Mouse (Mus musculus): ENCODE measurements around the gene Tmem191c. TPM values are rescaled to one million over a fixed set of nuclear protein-coding genes. Genes with fewer than 3 reads are reported as not detected.

The Tmem191c gene
- polyA plus RNA-seq, 1 experiment from 2014 or later = 3.9 TPM

DNA sequence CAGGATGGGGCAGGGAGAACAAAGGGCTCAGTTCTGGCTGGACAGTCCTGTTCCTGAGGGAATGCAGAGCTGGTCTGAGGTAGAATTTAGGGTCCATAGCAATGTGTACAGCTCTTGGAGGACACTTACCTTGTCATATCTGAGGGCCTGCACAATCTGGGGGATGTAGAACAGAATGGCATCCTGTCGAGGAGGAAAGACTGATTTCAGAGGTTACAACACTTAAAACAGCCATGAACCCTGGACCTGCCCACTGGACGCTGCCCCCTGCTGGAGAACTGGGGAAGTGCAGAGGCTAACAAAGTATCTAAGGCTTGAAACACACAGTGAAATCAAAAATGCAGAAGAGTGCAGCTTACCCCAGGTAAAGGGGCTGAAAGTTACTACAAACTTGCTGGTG is 16.9 kb downstream of the Tmem191c start:
- Histone ChIP-seq H3K9me3 (replicated peaks) (no peaks in the 10 kb centered on the region), H3K4me2 (no peak overlapping the region), H3K4me3 (replicated peaks) (no peak overlapping the region), H3K9ac (no peak overlapping the region), H3K27me3 (no peaks in the 10 kb centered on the region), H3K36me3 (replicated peaks) (peaks cover 50% of the 10 kb centered on the region), H3K4me1 (replicated peaks) (0 out of 2 replicates have a peak, but pooled peaks cover 3% of the 10 kb centered on the region), H3K27ac (replicated peaks) (no peak overlapping the region)
- WGBS (ENCODE audit: insufficient replicate concordance) = 6% methylated on average over 2 of the region's 2 CpGs
- ATAC-seq (ENCODE audit: insufficient read depth) = no peak

- Histone ChIP-seq H3K9ac (no peak overlapping the region), H3K27ac (replicated peaks) (no peak overlapping the region), H3K4me2 (no peak overlapping the region), H3K9me3 (replicated peaks) (no peaks in the 10 kb centered on the region), H3K36me3 (replicated peaks) (peaks cover 43% of the 10 kb centered on the region), H3K4me3 (replicated peaks) (no peak overlapping the region), H3K4me1 (replicated peaks) (no peaks in the 10 kb centered on the region), H3K27me3 (no peaks in the 10 kb centered on the region)
- 82% methylated on average over 3 of the region's 3 CpGs for WGBS (ENCODE audit: insufficient replicate concordance)
- ATAC-seq (ENCODE audit: insufficient read depth) = no peak
Measured at GRCm38 (mm10) chr16:17300818-17301217, 24.9 kb downstream of the Tmem191c start.

GRCm38 (mm10) chr16:17303521-17304245 is 27.8 kb downstream of the Tmem191c start:
- peaks cover 40% of the 10 kb centered on the region for H3K36me3 ChIP-seq (replicated peaks)

GRCm38 (mm10) chr16:17307461-17307860 is 31.6 kb downstream of the Tmem191c start:
- Histone ChIP-seq H3K27ac (replicated peaks) (no peak overlapping the region), H3K4me1 (replicated peaks) (no peaks in the 10 kb centered on the region), H3K9ac (no peak overlapping the region), H3K4me3 (replicated peaks) (no peak overlapping the region), H3K27me3 (no peaks in the 10 kb centered on the region), H3K36me3 (replicated peaks) (peaks cover 30% of the 10 kb centered on the region), H3K9me3 (replicated peaks) (no peaks in the 10 kb centered on the region), H3K4me2 (no peak overlapping the region)
- 77% methylated on average over 5 of the region's 5 CpGs for whole genome bisulfite sequencing (ENCODE audit: insufficient replicate concordance)
- no peak for ATAC-seq (ENCODE audit: insufficient read depth)

More at GRCm38 (mm10) chr16:17303521-17304245, 27.8 kb downstream of the Tmem191c start:
- Histone ChIP-seq H3K27ac (replicated peaks) (no peak overlapping the region), H3K9ac (no peak overlapping the region), H3K9me3 (replicated peaks) (no peaks in the 10 kb centered on the region), H3K27me3 (no peaks in the 10 kb centered on the region), H3K4me1 (replicated peaks) (no peaks in the 10 kb centered on the region), H3K4me3 (replicated peaks) (no peak overlapping the region), H3K4me2 (no peak overlapping the region)
- 83% methylated on average over 5 of the region's 5 CpGs for WGBS (ENCODE audit: insufficient replicate concordance)
- no peak for ATAC-seq (ENCODE audit: insufficient read depth)

DNA sequence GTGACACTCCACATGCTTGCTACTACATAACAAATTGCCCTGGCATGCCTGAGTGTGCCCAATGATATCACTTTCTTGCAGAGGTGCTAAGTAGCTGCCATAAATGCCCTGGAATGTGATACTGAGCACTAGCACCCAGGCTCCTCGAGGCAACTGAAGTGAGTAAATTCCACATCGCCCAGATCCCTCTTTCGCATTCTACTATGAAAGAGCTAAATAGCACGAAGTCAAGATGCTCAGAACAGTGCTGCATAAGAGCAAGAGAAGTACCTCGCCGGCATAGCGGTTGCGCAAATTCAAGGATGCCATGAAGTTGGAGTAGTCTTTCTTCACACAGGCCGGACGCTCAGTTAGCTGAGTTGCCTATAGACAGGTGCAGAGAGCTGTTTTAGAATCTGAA is 33.2 kb downstream of the Tmem191c start:
- WGBS (ENCODE audit: insufficient replicate concordance) = 83% methylated on average over 10 of the region's 10 CpGs
- peaks cover 33% of the 10 kb centered on the region for H3K36me3 ChIP-seq (replicated peaks)

DNA sequence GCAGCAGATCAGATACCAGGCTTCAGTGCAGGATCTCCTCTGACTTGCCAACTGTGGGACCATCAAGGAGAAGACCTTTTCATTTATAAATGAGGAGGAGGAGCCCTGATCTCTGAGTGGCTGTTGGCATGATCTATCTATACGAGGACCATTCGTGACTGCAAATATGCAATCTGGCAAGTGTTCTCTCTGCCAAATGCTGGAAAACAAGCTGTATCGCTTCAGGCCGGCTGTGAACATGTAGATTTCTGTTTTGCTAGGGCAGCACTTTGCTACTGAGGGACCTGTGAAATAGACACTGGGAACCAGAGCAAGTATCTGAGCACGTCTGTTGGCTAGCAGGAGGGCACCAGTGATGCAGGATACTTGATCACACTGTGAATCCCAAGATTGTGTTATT is 36.7 kb downstream of the Tmem191c start:
- Histone ChIP-seq H3K27me3 (no peaks in the 10 kb centered on the region), H3K4me1 (replicated peaks) (no peaks in the 10 kb centered on the region), H3K36me3 (replicated peaks) (peaks cover 42% of the 10 kb centered on the region), H3K9me3 (replicated peaks) (no peaks in the 10 kb centered on the region), H3K4me2 (no peak overlapping the region), H3K27ac (replicated peaks) (no peak overlapping the region), H3K4me3 (replicated peaks) (no peak overlapping the region), H3K9ac (no peak overlapping the region)
- no peak for ATAC-seq (ENCODE audit: insufficient read depth)
- WGBS (ENCODE audit: insufficient replicate concordance) = 79% methylated on average over 5 of the region's 5 CpGs

More for the DNA sequence above, 33.2 kb downstream of the Tmem191c start:
- no peaks in the 10 kb centered on the region for H3K9me3 ChIP-seq (replicated peaks)
- H3K4me3 ChIP-seq (replicated peaks) = no peak overlapping the region
- ATAC-seq (ENCODE audit: insufficient read depth) = no peak
- no peaks in the 10 kb centered on the region for H3K27me3 ChIP-seq
- H3K4me2 ChIP-seq = no peak overlapping the region
- no peak overlapping the region for H3K27ac ChIP-seq (replicated peaks)
- H3K4me1 ChIP-seq (replicated peaks) = no peaks in the 10 kb centered on the region
- no peak overlapping the region for H3K9ac ChIP-seq

DNA sequence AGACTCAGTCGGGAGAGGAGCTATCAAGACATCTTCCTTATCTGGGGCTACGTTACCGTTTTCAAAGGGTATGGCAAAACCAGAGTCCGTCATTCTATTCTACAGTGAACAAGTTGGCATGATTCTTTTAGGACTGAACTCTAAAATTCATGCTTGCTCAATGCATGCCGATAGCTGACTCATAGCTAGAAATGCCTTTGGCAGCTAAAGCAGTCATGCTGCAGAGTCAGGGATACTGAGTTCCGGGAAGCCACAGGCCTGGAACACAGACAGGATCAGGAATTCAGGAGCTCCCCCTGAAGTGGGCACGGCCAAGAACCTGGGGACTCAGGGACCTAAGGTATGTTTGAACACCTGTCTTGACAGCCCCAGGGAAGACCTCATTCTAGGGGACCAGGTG is 40.7 kb downstream of the Tmem191c start:
- H3K36me3 ChIP-seq (replicated peaks) = peaks cover 37% of the 10 kb centered on the region
- no peak overlapping the region for H3K27ac ChIP-seq (replicated peaks)
- ATAC-seq (ENCODE audit: insufficient read depth) = no peak
- no peaks in the 10 kb centered on the region for H3K27me3 ChIP-seq
- H3K9ac ChIP-seq = no peak overlapping the region
- no peaks in the 10 kb centered on the region for H3K4me1 ChIP-seq (replicated peaks)
- H3K4me2 ChIP-seq = no peak overlapping the region
- no peak overlapping the region for H3K4me3 ChIP-seq (replicated peaks)
- H3K9me3 ChIP-seq (replicated peaks) = no peaks in the 10 kb centered on the region
- 73% methylated on average over 7 of the region's 7 CpGs for WGBS (ENCODE audit: insufficient replicate concordance)

DNA sequence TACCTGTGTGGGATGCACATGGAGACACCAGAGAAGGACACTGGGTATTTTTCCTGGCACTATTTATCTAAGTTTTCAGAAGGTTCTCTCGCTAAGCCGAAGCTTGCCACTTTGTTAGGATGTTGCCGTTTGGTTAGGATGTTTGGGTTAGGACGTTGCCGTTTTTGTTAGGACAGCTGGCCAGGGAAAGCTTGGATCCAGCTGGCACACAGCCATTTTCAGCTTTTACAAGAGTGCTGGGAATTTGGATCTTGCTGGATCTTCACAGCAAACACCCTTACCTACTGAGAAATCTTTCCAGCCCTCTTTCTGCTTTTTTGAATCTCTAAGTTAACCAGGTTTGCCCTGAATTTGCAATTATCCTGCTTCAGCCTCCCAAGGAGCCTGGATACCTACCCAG is 45.6 kb downstream of the Tmem191c start:
- WGBS (ENCODE audit: insufficient replicate concordance) = 77% methylated on average over 5 of the region's 5 CpGs
- H3K36me3 ChIP-seq (replicated peaks) = peaks cover 28% of the 10 kb centered on the region
- ATAC-seq (ENCODE audit: insufficient read depth) = no peak
- H3K4me1 ChIP-seq (replicated peaks) = no peaks in the 10 kb centered on the region
- no peaks in the 10 kb centered on the region for H3K27me3 ChIP-seq
- H3K4me3 ChIP-seq (replicated peaks) = no peak overlapping the region
- no peak overlapping the region for H3K4me2 ChIP-seq
- no peak overlapping the region for H3K27ac ChIP-seq (replicated peaks)
- no peaks in the 10 kb centered on the region for H3K9me3 ChIP-seq (replicated peaks)
- no peak overlapping the region for H3K9ac ChIP-seq

- WGBS (ENCODE audit: insufficient replicate concordance) = 69% methylated on average over 5 of the region's 5 CpGs
- Histone ChIP-seq H3K4me1 (replicated peaks) (no peaks in the 10 kb centered on the region), H3K4me2 (no peak overlapping the region), H3K9me3 (replicated peaks) (no peaks in the 10 kb centered on the region), H3K9ac (no peak overlapping the region), H3K36me3 (replicated peaks) (peaks cover 13% of the 10 kb centered on the region), H3K4me3 (replicated peaks) (no peak overlapping the region), H3K27ac (replicated peaks) (no peak overlapping the region), H3K27me3 (no peaks in the 10 kb centered on the region)
- ATAC-seq (ENCODE audit: insufficient read depth) = no peak
Measured at GRCm38 (mm10) chr16:17324745-17325144, 48.9 kb downstream of the Tmem191c start.

GRCm38 (mm10) chr16:17326064-17326463 is 50.2 kb downstream of the Tmem191c start:
- Histone ChIP-seq H3K27me3 (no peaks in the 10 kb centered on the region), H3K4me1 (replicated peaks) (no peaks in the 10 kb centered on the region), H3K4me3 (replicated peaks) (no peak overlapping the region), H3K9ac (no peak overlapping the region), H3K27ac (replicated peaks) (no peak overlapping the region), H3K36me3 (replicated peaks) (peaks cover 13% of the 10 kb centered on the region), H3K9me3 (replicated peaks) (no peaks in the 10 kb centered on the region), H3K4me2 (no peak overlapping the region)
- WGBS (ENCODE audit: insufficient replicate concordance) = 77% methylated on average over 2 of the region's 2 CpGs
- ATAC-seq (ENCODE audit: insufficient read depth) = no peak

DNA sequence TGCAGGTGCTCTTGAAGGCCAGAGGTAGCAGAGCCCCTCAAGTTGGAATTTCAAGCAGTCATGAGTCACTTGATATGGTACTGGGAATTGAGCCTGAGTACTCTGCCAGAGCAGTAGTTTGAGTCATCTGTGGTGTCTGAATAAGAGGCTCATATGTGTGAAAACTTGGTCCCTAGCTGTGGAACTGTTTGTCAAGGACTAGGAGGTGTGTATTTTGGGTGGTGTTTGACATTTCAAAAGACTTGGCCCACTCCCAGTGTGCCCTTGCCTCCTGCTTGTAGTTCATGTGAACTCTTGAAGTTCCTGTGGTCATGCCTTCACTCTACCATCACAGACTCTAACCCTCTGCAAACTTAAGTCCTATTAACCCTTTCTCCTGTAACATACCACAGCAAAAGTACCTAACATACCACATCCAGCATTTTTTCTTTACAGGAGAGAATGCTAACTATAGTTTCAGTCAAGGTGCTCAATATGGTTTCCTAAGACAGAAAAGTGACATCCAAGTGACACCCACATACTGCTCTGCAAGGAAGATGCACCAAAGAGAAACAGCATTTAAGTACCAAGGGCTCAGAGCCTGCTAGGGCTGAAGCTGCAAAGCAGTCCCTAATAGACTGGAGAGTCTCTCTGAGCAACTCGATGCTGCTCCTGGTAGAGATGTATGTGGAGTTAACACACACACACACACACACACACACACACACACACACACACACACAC is 54.1 kb downstream of the Tmem191c start:
- ATAC-seq (ENCODE audit: insufficient read depth) = no peak
- Histone ChIP-seq H3K9ac (no peak overlapping the region), H3K27me3 (no peaks in the 10 kb centered on the region), H3K36me3 (replicated peaks) (0 out of 2 replicates have a peak, but pooled peaks cover 4% of the 10 kb centered on the region), H3K27ac (replicated peaks) (no peak overlapping the region), H3K4me3 (replicated peaks) (no peak overlapping the region), H3K4me1 (replicated peaks) (no peaks in the 10 kb centered on the region; the same call in 1 of the 2 replicates), H3K4me2 (no peak overlapping the region), H3K9me3 (replicated peaks) (no peaks in the 10 kb centered on the region)
- 71% methylated on average over 1 of the region's 1 CpGs for WGBS (ENCODE audit: insufficient replicate concordance)

Data from liver, embryonic 15.5 days (tissue).